Mouse (Mus musculus) lung, postnatal 4 days (tissue): Measurements from ENCODE around the gene Asb15.

Experiments used
- DNase-seq, 2 experiments: peaks; one replicate each; pipeline ENCODE4 v3.0.0; 2021

Asb15 gene

GRCm38 (mm10) chr6:24609531-24609930 lies 81.6 kb downstream of the Asb15 start:
- no peak for DNase-seq

- no peak for DNase-seq
Measured at GRCm38 (mm10) chr6:24610358-24610757, 82.4 kb downstream of the Asb15 start.

- no peak for DNase-seq
Measured at GRCm38 (mm10) chr6:24612074-24612755, 84.3 kb downstream of the Asb15 start.

GRCm38 (mm10) chr6:24613346-24613745 lies 85.4 kb downstream of the Asb15 start:
- DNase-seq, result no peak

GRCm38 (mm10) chr6:24613918-24614317 lies 86.0 kb downstream of the Asb15 start:
- DNase-seq, result no peak

GRCm38 (mm10) chr6:24616746-24617145 lies 88.8 kb downstream of the Asb15 start:
- no peak for DNase-seq

GRCm38 (mm10) chr6:24619285-24620045 lies 91.5 kb downstream of the Asb15 start:
- peak in 1 of 2 experiments; percentile 28 for DNase-seq

GRCm38 (mm10) chr6:24620936-24621335 lies 93.0 kb downstream of the Asb15 start:
- DNase-seq, result no peak

GRCm38 (mm10) chr6:24622098-24622497 lies 94.2 kb downstream of the Asb15 start:
- no peak for DNase-seq
